Mouse (Mus musculus): ENCODE results near the gene Slfn8.

GRCm38 (mm10) chr11:82983193-82983592 is 37.4 kb downstream of the Slfn8 start:
- TF ChIP-seq GATA1 (IDR thresholded peaks at IDR 0.05; ENCODE audit: borderline replicate concordance, low read length) (no peak), FLI1 (IDR thresholded peaks at IDR 0.05; ENCODE audit: low read length) (no peak)

Data from megakaryocyte, embryonic 14.5 days (primary cell).